Mouse (Mus musculus) forebrain, embryonic 11.5 days (tissue): ENCODE measurements around the gene Cdkal1. TPM values are rescaled to one million over a fixed set of nuclear protein-coding genes. Genes with fewer than 3 reads are reported as not detected.

Source experiments
- ATAC-seq: fragments of 200-750 bp; cut with Nextera tagmentation; replicated peaks from 2 replicates; pipeline ENCODE4 v1.8.0; 2017; ENCODE audit warnings: moderate TSS enrichment; ENCODE audit not compliant: low FRiP score
- DNase-seq: peaks from one replicate; pipeline ENCODE4 v3.0.0-alpha.2; 2017; ENCODE audit warnings: low spot score
- H3K27ac ChIP-seq: fragments of 300-500 bp; sonication (generic); 2 replicates; pipeline ENCODE4 v1.5.1; 2014; ENCODE audit warnings: low read depth, low read length
- H3K27me3 ChIP-seq: fragments of 300-500 bp; sonication (generic); 2 replicates; pipeline ENCODE4 v1.6.1; 2014; ENCODE audit warnings: mild to moderate bottlenecking, low read length, mixed read lengths; ENCODE audit not compliant: control insufficient read depth, insufficient read depth
- H3K36me3 ChIP-seq: fragments of 300-500 bp; sonication (generic); 2 replicates; pipeline ENCODE4 v1.6.1; 2014; ENCODE audit warnings: mild to moderate bottlenecking, low read length, moderate library complexity, mixed read lengths; ENCODE audit not compliant: control insufficient read depth, insufficient read depth
- H3K4me1 ChIP-seq: fragments of 300-500 bp; sonication (generic); replicated peaks from 2 replicates; pipeline ENCODE4 v1.6.1; 2014; ENCODE audit warnings: low read length, mixed read lengths; ENCODE audit not compliant: control insufficient read depth, insufficient read depth
- H3K4me2 ChIP-seq: fragments of 300-500 bp; sonication (generic); 2 replicates; pipeline ENCODE4 v1.6.1; 2014; ENCODE audit warnings: low read depth, mild to moderate bottlenecking, low read length, moderate library complexity, mixed read lengths; ENCODE audit not compliant: severe bottlenecking
- H3K4me3 ChIP-seq: fragments of 300-500 bp; sonication (generic); 2 replicates; pipeline ENCODE4 v1.5.1; 2014; ENCODE audit warnings: low read depth, low read length
- H3K9ac ChIP-seq: fragments of 300-500 bp; sonication (generic); 2 replicates; pipeline ENCODE4 v1.6.1; 2014; ENCODE audit warnings: low read length
- H3K9me3 ChIP-seq: fragments of 300-500 bp; sonication (generic); 2 replicates; pipeline ENCODE4 v1.6.1; 2016; ENCODE audit warnings: low read length, mixed read lengths; ENCODE audit not compliant: control insufficient read depth
- WGBS: fragments of 180-500 bp; shearing (Covaris S2); extraction: QIAGEN DNeasy Blood & Tissue Kit; methylation state at CpG from one replicate; pipeline ENCODE4 v1.1.7; 2014; 5-methylcytosine and 5-hydroxymethylcytosine counted together
- polyA plus RNA-seq: library from polyadenylated mRNA; unstranded; fragments of >200 nt; fragmentation: Nextera tagmentation; extraction: Ambion mirVana; gene quantifications from 2 replicates; pipeline ENCODE4 v1.2.1, GENCODE M21; 2014

Gene Cdkal1
- polyA plus RNA-seq, 1 experiment from 2014 or later = 38.9 TPM

DNA sequence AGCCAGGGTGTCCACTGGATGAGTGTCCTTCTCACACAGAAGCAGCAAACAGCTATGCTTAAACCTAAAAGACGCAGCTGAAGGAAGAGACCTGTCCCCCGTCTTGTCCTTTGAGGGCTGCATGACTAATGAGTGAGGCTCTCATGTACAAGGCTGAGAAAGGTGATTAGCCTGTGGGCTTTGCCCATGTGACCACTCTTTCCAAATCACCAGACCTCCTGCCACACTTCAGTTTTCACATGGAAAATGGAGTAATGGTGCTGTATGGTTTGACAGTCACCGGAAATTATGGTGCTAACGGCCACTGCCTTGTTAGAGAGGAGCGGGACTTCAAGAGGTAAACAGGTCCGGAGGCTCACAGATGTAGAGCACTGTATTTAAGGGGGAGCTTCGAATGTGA, 274.7 kb downstream of the Cdkal1 start:
- Histone ChIP-seq H3K27me3 (no peaks in the 10 kb centered on the region), H3K36me3 (no peaks in the 10 kb centered on the region), H3K9me3 (no peaks in the 10 kb centered on the region), H3K9ac (no peak overlapping the region), H3K4me1 (no peaks in the 10 kb centered on the region), H3K4me3 (no peak overlapping the region), H3K4me2 (no peak overlapping the region), H3K27ac (no peak overlapping the region)
- DNase-seq (no peak), ATAC-seq (no peak)
- 84% methylated on average over 7 of the region's 7 CpGs for WGBS

DNA sequence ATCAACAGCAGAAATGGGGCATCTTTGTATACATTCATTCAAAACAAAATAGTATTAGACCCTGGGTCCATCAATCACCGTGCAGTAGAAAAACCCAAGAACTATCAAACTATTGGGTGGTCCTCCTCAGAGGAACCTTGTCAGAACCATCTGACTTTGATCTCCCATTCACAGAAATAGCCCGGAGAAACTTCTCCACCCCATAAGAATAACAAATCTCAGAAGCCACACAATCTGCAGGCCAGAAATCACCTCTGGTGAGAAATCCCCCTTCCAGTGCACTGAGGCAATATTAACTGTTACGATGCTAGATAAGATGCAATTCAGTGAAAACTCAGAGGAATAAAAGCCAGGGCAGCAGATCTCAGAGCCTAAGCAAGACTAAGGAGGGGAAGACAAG, 275.5 kb downstream of the Cdkal1 start:
- WGBS = 80% methylated on average over 3 of the region's 3 CpGs
- Histone ChIP-seq H3K36me3 (no peaks in the 10 kb centered on the region), H3K9me3 (no peaks in the 10 kb centered on the region), H3K4me3 (no peak overlapping the region), H3K4me1 (no peaks in the 10 kb centered on the region), H3K27ac (no peak overlapping the region), H3K27me3 (no peaks in the 10 kb centered on the region), H3K4me2 (no peak overlapping the region), H3K9ac (no peak overlapping the region)
- ATAC-seq (no peak), DNase-seq (no peak)

DNA sequence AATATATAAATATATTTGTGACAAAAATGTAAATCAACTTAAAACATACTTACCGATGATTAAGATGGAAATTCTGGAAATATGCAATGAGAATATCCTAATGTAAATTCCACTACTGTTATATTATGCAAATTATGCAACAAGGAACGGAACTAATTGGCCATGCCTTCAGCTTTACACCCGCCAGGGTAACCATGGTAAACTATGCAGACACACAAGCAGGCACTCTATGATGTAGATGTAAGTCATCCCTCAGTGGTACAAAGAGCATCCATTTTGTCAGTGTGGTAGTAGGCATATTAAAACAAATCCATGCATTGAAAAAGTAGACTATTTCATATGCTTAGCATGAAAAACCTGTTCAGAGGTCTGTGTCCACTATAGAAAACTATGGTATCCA, 276.9 kb downstream of the Cdkal1 start:
- no peak for ATAC-seq
- Histone ChIP-seq H3K9me3 (no peaks in the 10 kb centered on the region), H3K4me2 (no peak overlapping the region), H3K36me3 (no peaks in the 10 kb centered on the region), H3K4me1 (no peaks in the 10 kb centered on the region), H3K4me3 (no peak overlapping the region), H3K9ac (no peak overlapping the region), H3K27me3 (no peaks in the 10 kb centered on the region), H3K27ac (no peak overlapping the region)
- no peak for DNase-seq
- 81% methylated on average over 3 of the region's 3 CpGs for WGBS

- 68% methylated on average over 1 of the region's 1 CpGs for WGBS
- H3K36me3 ChIP-seq = no peaks in the 10 kb centered on the region
These were observed 280.7 kb downstream of the Cdkal1 start for GRCm38 (mm10) chr13:29574784-29575183.

DNA sequence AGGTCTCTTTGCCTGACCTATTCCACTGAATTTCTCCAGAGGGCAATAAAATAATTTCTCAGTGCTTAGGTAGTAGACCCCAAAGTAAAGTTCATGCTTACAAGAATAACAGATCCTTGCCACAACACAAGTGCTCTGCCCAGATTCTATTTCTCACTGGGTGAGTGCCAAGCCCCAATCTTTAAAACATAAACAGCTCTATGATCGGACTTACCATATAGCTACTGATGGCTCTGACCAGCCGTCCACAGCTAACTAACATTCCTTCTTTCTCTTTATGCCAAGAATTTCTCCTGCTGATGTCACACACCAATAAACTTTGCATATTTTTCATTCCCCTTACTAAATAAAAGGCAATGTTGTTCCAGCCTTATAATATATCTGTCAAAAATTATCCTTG, 283.0 kb downstream of the Cdkal1 start:
- DNase-seq (no peak), ATAC-seq (no peak)
- no peak overlapping the region for H3K27ac ChIP-seq
- no peak overlapping the region for H3K4me2 ChIP-seq
- H3K9me3 ChIP-seq = no peaks in the 10 kb centered on the region
- no peak overlapping the region for H3K4me3 ChIP-seq
- no peak overlapping the region for H3K9ac ChIP-seq
- no peaks in the 10 kb centered on the region for H3K36me3 ChIP-seq
- H3K27me3 ChIP-seq = no peaks in the 10 kb centered on the region
- WGBS = 85% methylated on average over 2 of the region's 2 CpGs
- H3K4me1 ChIP-seq = no peaks in the 10 kb centered on the region

More at GRCm38 (mm10) chr13:29574784-29575183, 280.7 kb downstream of the Cdkal1 start:
- Histone ChIP-seq H3K4me1 (no peaks in the 10 kb centered on the region), H3K27me3 (no peaks in the 10 kb centered on the region), H3K9ac (no peak overlapping the region), H3K27ac (no peak overlapping the region), H3K9me3 (no peaks in the 10 kb centered on the region), H3K4me2 (no peak overlapping the region), H3K4me3 (no peak overlapping the region)
- DNase-seq (no peak), ATAC-seq (no peak)

- no peak overlapping the region for H3K4me2 ChIP-seq
- no peaks in the 10 kb centered on the region for H3K27me3 ChIP-seq
- no peak overlapping the region for H3K4me3 ChIP-seq
- WGBS = 54% methylated on average over 5 of the region's 5 CpGs
- no peaks in the 10 kb centered on the region for H3K4me1 ChIP-seq
- no peaks in the 10 kb centered on the region for H3K9me3 ChIP-seq
- H3K36me3 ChIP-seq = no peaks in the 10 kb centered on the region
- no peak overlapping the region; the same call in 1 of the 2 replicates for H3K27ac ChIP-seq
- ATAC-seq = peak; percentile 56
- H3K9ac ChIP-seq = no peak overlapping the region
- DNase-seq = no peak
These were observed 289.8 kb downstream of the Cdkal1 start for GRCm38 (mm10) chr13:29565710-29566109.

- Histone ChIP-seq H3K27me3 (no peaks in the 10 kb centered on the region), H3K9me3 (no peaks in the 10 kb centered on the region), H3K4me3 (no peak overlapping the region), H3K9ac (no peak overlapping the region), H3K4me2 (no peak overlapping the region), H3K27ac (no peak overlapping the region), H3K4me1 (no peaks in the 10 kb centered on the region), H3K36me3 (no peaks in the 10 kb centered on the region)
- DNase-seq (no peak), ATAC-seq (no peak)
- 77% methylated on average over 3 of the region's 3 CpGs for WGBS
These were observed 296.3 kb downstream of the Cdkal1 start for GRCm38 (mm10) chr13:29559188-29559587.

GRCm38 (mm10) chr13:29555160-29555785, 300.2 kb downstream of the Cdkal1 start:
- H3K27me3 ChIP-seq = no peaks in the 10 kb centered on the region
- no peak overlapping the region for H3K4me3 ChIP-seq
- no peaks in the 10 kb centered on the region for H3K9me3 ChIP-seq
- H3K36me3 ChIP-seq = no peaks in the 10 kb centered on the region
- DNase-seq = no peak
- WGBS = 91% methylated on average over 9 of the region's 9 CpGs
- H3K4me1 ChIP-seq = no peaks in the 10 kb centered on the region
- H3K9ac ChIP-seq = no peak overlapping the region
- no peak for ATAC-seq
- H3K27ac ChIP-seq = no peak overlapping the region
- no peak overlapping the region for H3K4me2 ChIP-seq

DNA sequence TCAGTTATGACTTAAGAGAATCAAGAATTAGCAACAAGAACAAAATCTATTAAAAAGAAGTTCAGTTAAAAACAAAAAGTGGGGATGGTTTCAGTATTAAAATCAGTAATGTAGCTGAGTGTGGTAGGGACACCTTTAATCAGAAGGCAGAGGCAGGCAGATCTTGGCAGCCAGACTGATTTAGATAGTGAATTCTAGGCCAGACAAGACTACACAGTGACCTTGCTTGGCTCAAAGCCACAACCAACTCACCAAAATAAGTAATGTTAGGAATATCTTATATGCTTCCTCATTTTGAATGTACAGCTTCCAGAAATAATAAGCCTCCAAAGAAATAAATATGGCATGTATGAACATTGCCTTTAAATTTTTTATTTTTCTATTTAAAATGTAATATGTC, 301.7 kb downstream of the Cdkal1 start:
- H3K4me2 ChIP-seq = no peak overlapping the region
- no peak overlapping the region for H3K9ac ChIP-seq
- no peak overlapping the region for H3K27ac ChIP-seq
- no peaks in the 10 kb centered on the region for H3K27me3 ChIP-seq
- DNase-seq = no peak
- H3K4me3 ChIP-seq = no peak overlapping the region
- no peak for ATAC-seq
- H3K9me3 ChIP-seq = no peaks in the 10 kb centered on the region
- no peaks in the 10 kb centered on the region for H3K36me3 ChIP-seq
- no peaks in the 10 kb centered on the region for H3K4me1 ChIP-seq
